ENCODE assay signal across 8 mouse cellular contexts in the genomic region with DNA sequence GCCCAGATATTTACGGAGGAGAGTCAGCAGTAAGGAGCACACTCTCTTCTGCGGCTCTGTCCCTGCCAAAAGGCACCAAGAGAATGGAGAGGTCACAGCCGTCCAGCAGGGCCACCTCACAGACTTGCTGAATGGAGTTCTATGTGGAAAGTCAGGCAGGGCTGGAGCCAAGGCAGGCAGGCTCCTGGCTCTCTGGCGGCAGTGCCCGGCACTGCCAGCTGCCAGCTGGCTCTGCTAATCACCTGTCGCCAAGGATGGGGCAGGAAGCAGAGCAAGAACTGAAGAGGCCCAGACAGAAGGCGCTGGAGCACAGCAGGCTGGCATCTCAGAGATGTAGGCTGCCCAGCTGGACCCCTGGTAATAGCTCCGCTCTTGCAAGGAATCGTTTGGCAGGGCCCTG.
A peak's percentile ranks its signal among the peaks of the same experiment; 100 is the strongest.
DNase-seq lines count a peak whose midpoint lies in the region; ATAC-seq and TF ChIP-seq lines count a peak whose summit lies in the region.

No protein-coding gene starts in this region.

- H3K27ac ChIP-seq in hindbrain, embryonic 10.5 days, result peak overlapping the region; percentile 26; the same call in 1 of the 2 replicates
- no peak overlapping the region for H3K27ac ChIP-seq in hindbrain, embryonic 11.5 days (ENCODE audit: low read depth, low read length)
- H3K27ac ChIP-seq in heart, adult 2 months, result no peak overlapping the region

- no peak for DNase-seq in hindbrain, embryonic 10.5 days (ENCODE audit: low spot score)
- no peak for DNase-seq in hindbrain, embryonic 11.5 days (ENCODE audit: low spot score)
- DNase-seq in cerebellum, adult 9-10 months, result peak; percentile 89
- DNase-seq in heart, adult 2 months, result peak; percentile 56 to 81
- peak; percentile 46 to 73 for DNase-seq in layer of hippocampus, postnatal 36 days
- DNase-seq in skeletal muscle tissue, adult 2 months (ENCODE audit: low read depth, low spot score), result peak; percentile 62
- DNase-seq in kidney, postnatal 36 days, result no peak
- no peak for DNase-seq in spleen, postnatal 36 days (ENCODE audit: low spot score in 2 of 2)

- H3K9me3 ChIP-seq in hindbrain, embryonic 10.5 days, result no peaks in the 10 kb centered on the region
- H3K9me3 ChIP-seq in hindbrain, embryonic 11.5 days (ENCODE audit: control insufficient read depth, low read length), result no peaks in the 10 kb centered on the region

- TF ChIP-seq EP300 in heart, adult 2 months (IDR thresholded peaks at IDR 0.05; ENCODE audit: insufficient read depth, low read depth, low read length), result peak; percentile 51; the same call in 1 of the 2 replicates

- no peak for ATAC-seq in hindbrain, embryonic 11.5 days (ENCODE audit: low FRiP score)

- intact Hi-C loops in heart, adult 2 months (cut with DNase I), result loop anchor here (5.0 kb wide), 4 partner anchors 64 to 176 kb away; no protein-coding TSS in a partner anchor

- TF ChIP-seq CTCF in heart, adult 2 months (IDR thresholded peaks at IDR 0.05), result peak; percentile 56

- no peak overlapping the region for H3K4me3 ChIP-seq in hindbrain, embryonic 10.5 days
- no peak overlapping the region for H3K4me3 ChIP-seq in hindbrain, embryonic 11.5 days (ENCODE audit: low read depth, low read length)
- H3K4me3 ChIP-seq in heart, adult 2 months, result no peak overlapping the region

- H3K27me3 ChIP-seq in hindbrain, embryonic 10.5 days (ENCODE audit: insufficient read depth, poor library complexity, severe bottlenecking), result peaks cover 41% of the 10 kb centered on the region
- H3K27me3 ChIP-seq in hindbrain, embryonic 11.5 days (ENCODE audit: control insufficient read depth, insufficient read depth, low read length), result no peaks in the 10 kb centered on the region
- H3K27me3 ChIP-seq in heart, adult 2 months (ENCODE audit: control insufficient read depth, insufficient read depth, low read length), result no peaks in the 10 kb centered on the region

- no peak overlapping the region for H3K4me2 ChIP-seq in hindbrain, embryonic 11.5 days (replicated peaks; ENCODE audit: low read depth, low read length)

- peaks cover 16% of the 10 kb centered on the region for H3K4me1 ChIP-seq in hindbrain, embryonic 10.5 days (replicated peaks)
- no peaks in the 10 kb centered on the region for H3K4me1 ChIP-seq in hindbrain, embryonic 11.5 days (replicated peaks; ENCODE audit: control insufficient read depth, insufficient read depth, low read length)
- peaks cover 5% of the 10 kb centered on the region; the same call in 1 of the 2 replicates for H3K4me1 ChIP-seq in heart, adult 2 months (ENCODE audit: control insufficient read depth, insufficient read depth, low read length)

- no peak for TF ChIP-seq POLR2A in heart, adult 2 months (IDR thresholded peaks at IDR 0.05; ENCODE audit: insufficient read depth, low read depth, low read length)

- no peaks in the 10 kb centered on the region for H3K36me3 ChIP-seq in hindbrain, embryonic 10.5 days
- H3K36me3 ChIP-seq in hindbrain, embryonic 11.5 days (ENCODE audit: control insufficient read depth, insufficient read depth, low read length), result no peaks in the 10 kb centered on the region
- no peaks in the 10 kb centered on the region for H3K36me3 ChIP-seq in heart, adult 2 months (ENCODE audit: control insufficient read depth, insufficient read depth, low read length)

- no peak overlapping the region for H3K9ac ChIP-seq in hindbrain, embryonic 11.5 days (ENCODE audit: low read depth, low read length)
- no peak overlapping the region for H3K9ac ChIP-seq in heart, adult 2 months (ENCODE audit: low read depth, low read length)

- no peaks in the 10 kb centered on the region for H3K79me2 ChIP-seq in heart, adult 2 months (replicated peaks; ENCODE audit: control insufficient read depth, insufficient read depth, low read length)

- WGBS in hindbrain, embryonic 10.5 days, result 48% methylated on average over 9 of the region's 9 CpGs
- 43% methylated on average over 9 of the region's 9 CpGs for WGBS in hindbrain, embryonic 11.5 days
- 30% methylated on average over 9 of the region's 9 CpGs for WGBS in heart, adult 2 months

Comparison
In these comparisons a context has a peak if more than half of its experiments do, and no peak if none do; other contexts are left out.
1. DNase-seq: peak in cerebellum, adult 9-10 months (single experiment), heart, adult 2 months (2 of 2), layer of hippocampus, postnatal 36 days (2 of 2) and skeletal muscle tissue, adult 2 months (single experiment); none in hindbrain, embryonic 10.5 days (single experiment), hindbrain, embryonic 11.5 days (single experiment), kidney, postnatal 36 days (0 of 2) and spleen, postnatal 36 days (0 of 2).